Mouse (Mus musculus): ENCODE data around the gene Tll1. TPM values are rescaled to one million over a fixed set of nuclear protein-coding genes. Genes with fewer than 3 reads are reported as not detected.
A peak's percentile ranks its signal among the peaks of the same experiment; 100 is the strongest.

Tll1 gene
- polyA plus RNA-seq, 1 experiment from 2014 or later = 1.9 TPM

- Histone ChIP-seq H3K4me3 (no peak overlapping the region), H3K4me2 (replicated peaks) (no peak overlapping the region), H3K4me1 (no peaks in the 10 kb centered on the region), H3K27me3 (no peaks in the 10 kb centered on the region), H3K36me3 (no peaks in the 10 kb centered on the region), H3K27ac (replicated peaks) (no peak overlapping the region), H3K9ac (replicated peaks) (no peak overlapping the region), H3K9me3 (no peaks in the 10 kb centered on the region)
- ATAC-seq (replicated peaks) = no peak
- 26% methylated on average over 2 of the region's 2 CpGs for WGBS
These were observed 12.7 kb downstream of the Tll1 start for GRCm38 (mm10) chr8:64193421-64193820.

- no peak for ATAC-seq (replicated peaks)
- Histone ChIP-seq H3K4me1 (no peaks in the 10 kb centered on the region), H3K4me3 (no peak overlapping the region), H3K9me3 (no peaks in the 10 kb centered on the region), H3K4me2 (replicated peaks) (no peak overlapping the region), H3K27ac (replicated peaks) (no peak overlapping the region), H3K36me3 (no peaks in the 10 kb centered on the region), H3K27me3 (no peaks in the 10 kb centered on the region), H3K9ac (replicated peaks) (no peak overlapping the region)
- WGBS = 32% methylated on average over 2 of the region's 2 CpGs
These were observed 18.2 kb downstream of the Tll1 start for GRCm38 (mm10) chr8:64187881-64188280.

- 90% methylated on average over 2 of the region's 2 CpGs for WGBS
- H3K27me3 ChIP-seq = no peaks in the 10 kb centered on the region
These were observed 29.1 kb downstream of the Tll1 start for GRCm38 (mm10) chr8:64176931-64177330.

GRCm38 (mm10) chr8:64174916-64175315 lies 31.2 kb downstream of the Tll1 start:
- no peaks in the 10 kb centered on the region for H3K4me1 ChIP-seq
- H3K9me3 ChIP-seq = no peaks in the 10 kb centered on the region
- no peak overlapping the region for H3K9ac ChIP-seq (replicated peaks)
- H3K4me2 ChIP-seq (replicated peaks) = no peak overlapping the region
- no peak overlapping the region for H3K4me3 ChIP-seq
- 82% methylated on average over 3 of the region's 3 CpGs for WGBS
- no peaks in the 10 kb centered on the region for H3K27me3 ChIP-seq
- no peak overlapping the region for H3K27ac ChIP-seq (replicated peaks)
- ATAC-seq (replicated peaks) = no peak
- H3K36me3 ChIP-seq = no peaks in the 10 kb centered on the region

More at GRCm38 (mm10) chr8:64176931-64177330, 29.1 kb downstream of the Tll1 start:
- Histone ChIP-seq H3K27ac (replicated peaks) (no peak overlapping the region), H3K36me3 (no peaks in the 10 kb centered on the region), H3K9me3 (no peaks in the 10 kb centered on the region), H3K4me3 (no peak overlapping the region), H3K9ac (replicated peaks) (no peak overlapping the region), H3K4me1 (no peaks in the 10 kb centered on the region), H3K4me2 (replicated peaks) (no peak overlapping the region)
- no peak for ATAC-seq (replicated peaks)

GRCm38 (mm10) chr8:64173759-64174158 lies 32.3 kb downstream of the Tll1 start:
- no peak overlapping the region for H3K4me3 ChIP-seq
- no peak overlapping the region for H3K9ac ChIP-seq (replicated peaks)
- no peak overlapping the region for H3K4me2 ChIP-seq (replicated peaks)
- no peaks in the 10 kb centered on the region for H3K4me1 ChIP-seq
- ATAC-seq (replicated peaks) = no peak
- H3K36me3 ChIP-seq = no peaks in the 10 kb centered on the region
- H3K27me3 ChIP-seq = no peaks in the 10 kb centered on the region
- H3K9me3 ChIP-seq = no peaks in the 10 kb centered on the region
- WGBS = 62% methylated on average over 2 of the region's 2 CpGs
- no peak overlapping the region for H3K27ac ChIP-seq (replicated peaks)

DNA sequence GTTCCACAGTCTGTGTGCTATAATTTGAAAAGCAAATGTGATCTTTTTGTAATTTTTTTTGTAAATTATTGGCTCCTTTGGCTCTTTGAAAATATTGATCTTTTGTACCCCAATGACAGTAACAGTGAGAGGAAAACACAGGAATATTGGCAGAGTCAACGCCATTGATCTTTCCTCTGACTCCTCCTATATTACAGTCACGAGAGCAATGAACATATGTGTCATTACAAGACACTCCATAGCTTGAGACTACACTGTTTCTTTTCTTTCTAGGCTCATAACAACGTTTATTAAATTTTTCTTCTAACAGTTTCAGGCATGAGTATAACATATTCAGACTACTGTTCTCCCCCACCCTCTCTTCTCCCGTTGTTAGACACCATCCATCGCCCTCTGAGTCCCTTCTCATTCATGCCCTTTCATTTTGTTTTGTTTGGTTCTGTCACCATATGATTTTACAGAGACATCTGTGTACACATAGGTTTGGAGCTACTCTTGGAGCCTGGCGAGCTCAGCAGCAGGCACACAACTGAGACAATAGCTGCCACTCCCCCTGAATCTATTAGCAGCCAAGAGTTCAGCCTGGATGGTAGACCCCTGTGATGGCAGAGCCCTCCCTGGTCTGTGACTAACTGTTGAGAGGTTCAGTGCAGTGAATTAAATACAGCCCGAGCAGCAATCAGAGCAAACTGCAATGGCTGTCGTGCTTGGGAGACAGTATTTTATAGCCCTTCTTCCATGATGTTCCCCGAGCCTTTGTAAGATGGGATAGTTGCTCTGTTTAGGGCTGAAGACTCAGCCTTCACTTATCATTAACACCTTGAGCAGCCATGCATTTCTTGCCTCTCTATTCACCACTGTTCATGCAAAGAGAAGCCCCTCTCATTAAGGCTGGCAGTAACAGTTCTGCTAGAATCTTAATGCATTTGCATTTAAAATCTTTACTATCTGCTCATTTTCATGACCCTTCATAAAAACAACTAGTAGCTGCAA lies 52.9 kb downstream of the Tll1 start:
- Histone ChIP-seq H3K9me3 (no peaks in the 10 kb centered on the region), H3K27me3 (no peaks in the 10 kb centered on the region), H3K4me3 (no peak overlapping the region), H3K27ac (replicated peaks) (peak overlapping the region; percentile 38), H3K36me3 (no peaks in the 10 kb centered on the region), H3K4me2 (replicated peaks) (0 out of 2 replicates have a peak overlapping the region, but pooled peaks have one; percentile 9), H3K4me1 (peaks cover 10% of the 10 kb centered on the region), H3K9ac (replicated peaks) (no peak overlapping the region)
- WGBS = 30% methylated on average over 9 of the region's 9 CpGs
- ATAC-seq (replicated peaks) = peak; percentile 95

DNA sequence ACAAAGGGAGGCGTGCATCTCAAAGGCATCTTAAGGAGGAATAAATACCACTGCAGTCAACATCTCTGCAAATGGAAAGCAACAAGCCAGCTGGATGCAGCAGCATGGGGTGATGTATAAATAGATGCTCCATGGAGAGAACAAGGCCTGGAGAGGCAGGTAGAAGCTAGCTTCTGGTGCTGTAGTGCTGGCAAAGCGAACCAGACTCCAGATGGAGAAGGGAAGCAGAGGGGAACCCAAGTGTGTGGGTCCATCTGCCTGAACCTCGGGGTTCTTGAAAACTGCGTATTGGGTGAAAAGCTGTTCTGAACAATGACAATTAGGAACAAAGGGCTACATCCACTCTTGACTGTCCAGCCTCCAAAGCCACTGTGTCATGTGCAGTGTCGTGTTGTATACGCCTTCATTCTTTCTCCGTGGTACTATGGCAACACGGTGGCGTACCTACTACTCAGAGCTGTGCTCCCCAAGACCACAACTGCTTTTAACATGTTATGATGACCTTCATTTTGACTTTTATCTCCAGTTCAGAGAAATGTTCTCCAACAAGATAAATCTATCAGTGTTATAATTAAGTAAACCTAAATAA lies 53.8 kb downstream of the Tll1 start:
- Histone ChIP-seq H3K9me3 (no peaks in the 10 kb centered on the region), H3K4me2 (replicated peaks) (no peak overlapping the region), H3K27ac (replicated peaks) (peak overlapping the region; percentile 38; the same call in 1 of the 2 replicates), H3K27me3 (no peaks in the 10 kb centered on the region), H3K9ac (replicated peaks) (no peak overlapping the region), H3K4me3 (no peak overlapping the region), H3K36me3 (no peaks in the 10 kb centered on the region), H3K4me1 (peaks cover 10% of the 10 kb centered on the region)
- ATAC-seq (replicated peaks) = peak; percentile 68
- whole genome bisulfite sequencing = 62% methylated on average over 9 of the region's 9 CpGs

GRCm38 (mm10) chr8:64136593-64136992 lies 69.5 kb downstream of the Tll1 start:
- H3K4me1 ChIP-seq = no peaks in the 10 kb centered on the region
- H3K4me3 ChIP-seq = no peak overlapping the region
- no peaks in the 10 kb centered on the region for H3K9me3 ChIP-seq
- ATAC-seq (replicated peaks) = no peak
- no peak overlapping the region for H3K27ac ChIP-seq (replicated peaks)
- H3K36me3 ChIP-seq = no peaks in the 10 kb centered on the region
- WGBS = 54% methylated on average over 1 of the region's 1 CpGs
- H3K4me2 ChIP-seq (replicated peaks) = no peak overlapping the region
- H3K27me3 ChIP-seq = no peaks in the 10 kb centered on the region
- H3K9ac ChIP-seq (replicated peaks) = no peak overlapping the region

- H3K27me3 ChIP-seq = no peaks in the 10 kb centered on the region
- H3K4me1 ChIP-seq = no peaks in the 10 kb centered on the region
- no peak overlapping the region for H3K4me3 ChIP-seq
- H3K9me3 ChIP-seq = no peaks in the 10 kb centered on the region
- WGBS = 68% methylated on average over 2 of the region's 2 CpGs
- H3K27ac ChIP-seq (replicated peaks) = no peak overlapping the region
- ATAC-seq (replicated peaks) = peak; percentile 41; the same call in 1 of the 2 replicates
- H3K4me2 ChIP-seq (replicated peaks) = no peak overlapping the region
- no peaks in the 10 kb centered on the region for H3K36me3 ChIP-seq
- no peak overlapping the region for H3K9ac ChIP-seq (replicated peaks)
These were observed 98.9 kb downstream of the Tll1 start for GRCm38 (mm10) chr8:64107190-64107589.

GRCm38 (mm10) chr8:64073396-64073795 lies 132.7 kb downstream of the Tll1 start:
- no peak for ATAC-seq (replicated peaks)
- Histone ChIP-seq H3K36me3 (no peaks in the 10 kb centered on the region), H3K4me3 (no peak overlapping the region), H3K4me2 (replicated peaks) (no peak overlapping the region), H3K27ac (replicated peaks) (no peak overlapping the region), H3K27me3 (no peaks in the 10 kb centered on the region), H3K9me3 (no peaks in the 10 kb centered on the region), H3K9ac (replicated peaks) (no peak overlapping the region), H3K4me1 (no peaks in the 10 kb centered on the region)
- WGBS = 93% methylated on average over 2 of the region's 2 CpGs

DNA sequence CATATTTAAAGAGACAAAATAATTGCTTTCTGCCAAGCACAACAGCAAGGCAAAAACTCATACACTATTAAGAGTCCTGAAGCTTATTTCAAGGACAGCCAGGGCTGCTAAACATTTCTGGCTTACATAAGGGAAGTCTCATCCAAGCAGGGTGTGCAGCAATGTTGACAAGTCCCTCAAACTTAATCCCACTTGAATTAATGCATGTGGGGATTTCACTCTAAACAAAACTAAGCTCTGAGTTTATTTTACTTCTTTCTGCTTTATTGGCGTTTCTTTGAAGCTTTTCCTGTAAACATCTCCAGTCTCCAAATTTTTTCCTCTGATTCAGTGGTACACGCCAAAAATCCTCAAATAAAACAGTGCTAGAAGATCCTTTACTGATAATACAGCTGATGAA lies 146.2 kb downstream of the Tll1 start:
- no peaks in the 10 kb centered on the region for H3K36me3 ChIP-seq
- H3K27me3 ChIP-seq = no peaks in the 10 kb centered on the region
- ATAC-seq (replicated peaks) = no peak
- no peaks in the 10 kb centered on the region for H3K9me3 ChIP-seq
- H3K27ac ChIP-seq (replicated peaks) = no peak overlapping the region
- no peak overlapping the region for H3K4me2 ChIP-seq (replicated peaks)
- WGBS = 50% methylated on average over 2 of the region's 2 CpGs
- H3K9ac ChIP-seq (replicated peaks) = no peak overlapping the region
- H3K4me3 ChIP-seq = no peak overlapping the region
- H3K4me1 ChIP-seq = no peaks in the 10 kb centered on the region

- 87% methylated on average over 4 of the region's 4 CpGs for WGBS
- H3K4me2 ChIP-seq (replicated peaks) = no peak overlapping the region
- no peaks in the 10 kb centered on the region for H3K9me3 ChIP-seq
- ATAC-seq (replicated peaks) = no peak
- no peak overlapping the region for H3K27ac ChIP-seq (replicated peaks)
- no peaks in the 10 kb centered on the region for H3K27me3 ChIP-seq
- H3K9ac ChIP-seq (replicated peaks) = no peak overlapping the region
- H3K4me1 ChIP-seq = no peaks in the 10 kb centered on the region
- no peak overlapping the region for H3K4me3 ChIP-seq
- no peaks in the 10 kb centered on the region for H3K36me3 ChIP-seq
These were observed 148.5 kb downstream of the Tll1 start for GRCm38 (mm10) chr8:64057571-64057970.
